Mouse (Mus musculus) forebrain, embryonic 10.5 days (tissue): ENCODE measurements around the gene Zbtb16. TPM values are rescaled to one million over a fixed set of nuclear protein-coding genes. Genes with fewer than 3 reads are reported as not detected.

Experiments used
- DNase-seq: peaks from one replicate; pipeline ENCODE4 v3.0.0-alpha.2; 2017; ENCODE audit warnings: low spot score; ENCODE audit errors: extremely low spot score
- H3K27ac ChIP-seq: fragments of 300-500 bp; sonication (generic); 2 replicates; pipeline ENCODE4 v1.5.1; 2016; ENCODE audit warnings: mild to moderate bottlenecking
- H3K27me3 ChIP-seq: fragments of 300-500 bp; sonication (generic); 2 replicates; pipeline ENCODE4 v1.6.1; 2016; ENCODE audit warnings: mild to moderate bottlenecking; ENCODE audit not compliant: poor library complexity, severe bottlenecking
- H3K36me3 ChIP-seq: fragments of 300-500 bp; sonication (generic); replicated peaks from 2 replicates; pipeline ENCODE4 v1.6.1; 2016; ENCODE audit warnings: mild to moderate bottlenecking, moderate library complexity
- H3K4me1 ChIP-seq: fragments of 300-500 bp; sonication (generic); 2 replicates; pipeline ENCODE4 v1.6.1; 2016
- H3K4me3 ChIP-seq: fragments of 300-500 bp; sonication (generic); 2 replicates; pipeline ENCODE4 v1.5.1; 2016; ENCODE audit warnings: mild to moderate bottlenecking, moderate library complexity
- H3K9me3 ChIP-seq: fragments of 300-500 bp; sonication (generic); 2 replicates; pipeline ENCODE4 v1.6.1; 2016; ENCODE audit warnings: mild to moderate bottlenecking, moderate library complexity
- WGBS: fragments of 180-500 bp; shearing (Covaris S2); methylation state at CpG from one replicate; pipeline ENCODE4 v1.1.7; 2016; 5-methylcytosine and 5-hydroxymethylcytosine counted together
- polyA plus RNA-seq: library from polyadenylated mRNA; unstranded; fragments of >200 nt; fragmentation: Nextera tagmentation; extraction: Ambion mirVana; gene quantifications from 2 replicates; pipeline ENCODE4 v1.2.1, GENCODE M21; 2016

The Zbtb16 gene
- polyA plus RNA-seq, 1 experiment from 2014 or later: 27.0 TPM

DNA sequence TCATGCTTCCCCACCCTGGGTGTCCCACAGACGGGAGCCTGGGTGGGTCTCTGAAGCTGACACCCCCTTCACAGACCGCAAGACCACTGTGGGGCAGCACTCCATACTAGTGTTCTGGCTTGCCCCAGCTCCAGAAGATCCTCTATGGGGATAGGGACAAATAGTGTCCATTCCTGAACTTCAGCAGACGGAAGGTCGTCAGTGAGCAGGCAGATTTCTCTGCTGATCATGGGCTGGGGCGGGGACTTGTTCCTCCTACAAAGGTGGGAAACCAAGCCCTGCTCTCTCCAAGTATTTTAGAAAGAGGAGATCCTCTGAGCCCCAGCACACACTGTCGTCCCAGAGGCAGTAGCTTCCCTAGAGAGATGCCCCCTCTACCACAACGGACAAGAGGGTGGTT, 142.3 kb downstream of the Zbtb16 start:
- 45% methylated on average over 7 of the region's 7 CpGs for WGBS
- Histone ChIP-seq H3K9me3 (no peaks in the 10 kb centered on the region), H3K27ac (peak overlapping the region; percentile 90), H3K4me1 (peaks cover 82% of the 10 kb centered on the region), H3K36me3 (peaks cover 8% of the 10 kb centered on the region; the same call in 1 of the 2 replicates), H3K4me3 (no peak overlapping the region), H3K27me3 (no peaks in the 10 kb centered on the region)
- DNase-seq: no peak

DNA sequence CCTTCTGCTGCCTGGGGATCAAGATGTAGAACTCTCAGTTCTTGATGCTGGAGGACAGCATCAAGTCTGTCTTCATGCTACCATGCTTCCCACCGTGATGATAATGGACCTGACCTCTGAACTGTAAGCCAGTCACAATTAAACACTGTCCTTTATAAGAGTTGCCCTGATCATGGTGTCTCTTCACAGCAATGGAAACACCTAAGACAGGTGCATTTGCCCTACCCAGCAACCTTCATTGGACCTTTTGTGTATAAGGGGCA, 146.4 kb downstream of the Zbtb16 start:
- DNase-seq: no peak
- H3K27me3 ChIP-seq: no peaks in the 10 kb centered on the region
- H3K4me3 ChIP-seq: no peak overlapping the region
- 80% methylated on average over 1 of the region's 1 CpGs for WGBS
- H3K9me3 ChIP-seq: no peaks in the 10 kb centered on the region
- H3K27ac ChIP-seq: 0 out of 2 replicates have a peak overlapping the region, but pooled peaks have one; percentile 25
- 0 out of 2 replicates have a peak, but pooled peaks cover 5% of the 10 kb centered on the region for H3K36me3 ChIP-seq
- peaks cover 73% of the 10 kb centered on the region for H3K4me1 ChIP-seq

DNA sequence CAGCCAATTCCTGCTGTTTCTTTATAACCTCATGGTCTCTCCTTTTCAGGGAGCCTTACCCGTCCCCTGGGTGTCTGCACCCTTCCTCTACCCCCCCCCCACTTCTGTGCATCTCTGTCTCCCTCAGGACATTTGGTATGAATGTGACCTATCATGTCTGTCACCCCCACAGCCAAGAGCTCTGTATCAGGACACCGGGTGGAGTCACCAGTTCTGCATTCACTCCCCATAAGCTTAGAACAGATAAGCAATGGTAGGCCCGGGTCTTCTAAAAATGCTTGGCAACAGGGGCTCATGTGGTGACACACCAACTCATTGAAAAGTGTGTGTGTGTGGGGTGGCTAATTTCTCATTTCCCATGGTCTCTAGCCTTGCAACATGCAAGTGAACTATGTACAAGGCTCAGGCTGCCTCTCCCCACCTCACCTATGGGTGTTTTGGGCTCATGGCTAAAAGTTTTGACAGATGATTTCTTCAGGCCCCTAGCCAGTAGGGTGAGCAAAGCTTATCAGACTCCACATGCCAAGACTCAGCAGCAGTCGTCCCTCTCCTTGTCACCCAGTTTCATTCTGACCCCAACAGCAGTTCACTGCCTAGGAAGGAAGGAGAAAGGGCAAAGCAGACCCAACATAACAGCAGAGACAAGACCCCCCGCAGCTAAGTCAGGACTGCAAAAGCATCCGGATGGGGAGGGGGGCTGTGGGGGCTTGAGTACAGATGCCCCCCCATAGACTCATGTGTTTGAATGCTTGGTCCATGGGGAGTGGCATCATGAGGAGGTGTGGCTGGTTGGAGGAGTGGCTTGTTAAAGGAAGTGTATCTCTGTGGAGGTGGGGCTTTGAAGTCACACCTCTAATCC, 146.9 kb downstream of the Zbtb16 start:
- Histone ChIP-seq H3K36me3 (peaks cover 7% of the 10 kb centered on the region; the same call in 1 of the 2 replicates), H3K27me3 (no peaks in the 10 kb centered on the region), H3K27ac (peak overlapping the region; percentile 69; the same call in 1 of the 2 replicates), H3K9me3 (no peaks in the 10 kb centered on the region), H3K4me3 (no peak overlapping the region), H3K4me1 (peaks cover 73% of the 10 kb centered on the region)
- no peak for DNase-seq
- WGBS: 83% methylated on average over 6 of the region's 6 CpGs

DNA sequence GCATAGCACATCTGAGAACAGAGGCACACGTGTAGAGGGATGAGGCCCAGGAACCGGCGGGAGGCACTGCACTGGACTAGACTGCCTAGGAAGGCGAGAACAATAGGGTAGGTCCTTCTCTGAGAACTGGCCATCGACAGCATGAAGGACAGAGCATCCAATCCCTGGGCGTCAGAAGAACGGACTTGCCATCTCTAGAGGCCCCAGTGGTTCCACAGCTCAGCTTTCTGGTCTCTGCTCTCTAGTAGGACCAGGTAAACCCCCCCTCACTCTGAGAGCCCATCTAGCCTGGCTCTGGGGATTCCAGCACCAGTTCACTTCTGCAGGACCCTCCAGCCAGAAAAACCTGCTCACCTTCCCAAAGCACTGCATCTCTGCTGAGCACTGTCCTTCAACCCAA, 148.1 kb downstream of the Zbtb16 start:
- Histone ChIP-seq H3K36me3 (peaks cover 12% of the 10 kb centered on the region; the same call in 1 of the 2 replicates), H3K9me3 (no peaks in the 10 kb centered on the region), H3K27me3 (no peaks in the 10 kb centered on the region), H3K27ac (peak overlapping the region; percentile 69), H3K4me1 (peaks cover 69% of the 10 kb centered on the region), H3K4me3 (no peak overlapping the region)
- DNase-seq: no peak
- WGBS: 89% methylated on average over 7 of the region's 7 CpGs

DNA sequence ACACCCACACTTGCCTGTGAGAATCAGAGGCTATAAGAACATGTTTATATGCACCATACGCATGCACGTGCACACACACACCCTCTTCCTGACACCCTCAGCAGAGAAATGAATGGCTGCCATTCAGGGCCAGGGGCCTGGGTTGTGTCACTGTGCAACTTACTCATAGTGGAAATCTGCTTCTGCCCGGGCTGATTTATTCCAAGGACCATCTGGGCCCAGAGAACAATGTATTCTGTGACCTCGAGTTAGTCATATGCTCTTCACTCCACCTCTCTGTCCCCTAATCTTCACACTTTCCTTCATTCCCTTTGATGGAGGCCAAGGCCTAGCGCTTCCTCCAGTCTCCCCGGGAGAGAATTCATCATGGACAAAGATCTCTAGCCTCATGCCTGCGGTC, 150.3 kb downstream of the Zbtb16 start:
- WGBS: 85% methylated on average over 7 of the region's 7 CpGs
- DNase-seq: no peak
- H3K27me3 ChIP-seq: no peaks in the 10 kb centered on the region
- H3K9me3 ChIP-seq: no peaks in the 10 kb centered on the region
- peak overlapping the region; percentile 62; the same call in 1 of the 2 replicates for H3K27ac ChIP-seq
- peaks cover 26% of the 10 kb centered on the region for H3K36me3 ChIP-seq
- H3K4me1 ChIP-seq: peaks cover 62% of the 10 kb centered on the region
- H3K4me3 ChIP-seq: no peak overlapping the region

DNA sequence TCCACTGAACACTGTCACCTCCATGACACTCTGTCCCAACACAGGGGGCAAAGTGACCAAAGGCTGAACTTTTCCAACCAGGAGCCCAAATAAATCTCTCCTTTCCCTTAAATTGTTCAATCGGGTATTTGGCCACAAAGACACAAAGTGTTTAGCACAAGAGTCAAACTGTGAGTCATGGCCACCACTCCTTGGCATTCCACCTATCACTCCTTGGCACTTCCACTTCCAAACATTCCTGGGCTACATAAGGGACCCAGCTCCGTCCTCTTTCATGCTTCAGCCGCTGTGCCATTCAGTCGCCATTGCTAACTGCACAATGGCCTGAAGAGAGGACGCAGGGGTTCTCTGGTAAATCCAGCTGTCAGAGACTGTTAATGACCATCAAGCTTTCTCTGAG, 151.9 kb downstream of the Zbtb16 start:
- Histone ChIP-seq H3K27ac (peak overlapping the region; percentile 62), H3K4me1 (peaks cover 64% of the 10 kb centered on the region), H3K9me3 (no peaks in the 10 kb centered on the region), H3K27me3 (peaks cover 2% of the 10 kb centered on the region; the same call in 1 of the 2 replicates), H3K36me3 (peaks cover 27% of the 10 kb centered on the region), H3K4me3 (no peak overlapping the region)
- DNase-seq: no peak
- WGBS: 81% methylated on average over 5 of the region's 5 CpGs

DNA sequence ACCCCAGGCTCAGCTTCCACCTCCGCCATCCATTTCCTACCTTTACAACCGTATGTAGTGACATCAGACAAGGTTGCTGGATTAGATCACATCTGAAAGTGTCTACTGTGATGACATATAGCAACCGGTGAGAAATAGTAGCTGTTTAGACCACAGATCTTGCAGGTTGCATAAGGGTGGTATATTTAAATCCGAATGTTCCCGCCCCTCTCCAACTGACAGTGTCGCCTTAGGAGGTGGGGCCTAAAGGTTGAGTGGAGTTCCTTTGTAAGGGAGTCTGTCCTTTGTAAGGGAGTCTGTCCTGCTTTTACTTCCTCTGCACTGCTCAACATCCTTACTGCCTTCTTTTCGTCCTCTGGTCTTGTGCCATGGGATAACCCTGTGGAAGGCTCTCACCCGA, 154.8 kb downstream of the Zbtb16 start:
- Histone ChIP-seq H3K27me3 (peaks cover 10% of the 10 kb centered on the region), H3K9me3 (no peaks in the 10 kb centered on the region), H3K36me3 (peaks cover 26% of the 10 kb centered on the region), H3K4me1 (peaks cover 73% of the 10 kb centered on the region), H3K27ac (no peak overlapping the region), H3K4me3 (no peak overlapping the region)
- DNase-seq: no peak
- WGBS: 89% methylated on average over 8 of the region's 8 CpGs

DNA sequence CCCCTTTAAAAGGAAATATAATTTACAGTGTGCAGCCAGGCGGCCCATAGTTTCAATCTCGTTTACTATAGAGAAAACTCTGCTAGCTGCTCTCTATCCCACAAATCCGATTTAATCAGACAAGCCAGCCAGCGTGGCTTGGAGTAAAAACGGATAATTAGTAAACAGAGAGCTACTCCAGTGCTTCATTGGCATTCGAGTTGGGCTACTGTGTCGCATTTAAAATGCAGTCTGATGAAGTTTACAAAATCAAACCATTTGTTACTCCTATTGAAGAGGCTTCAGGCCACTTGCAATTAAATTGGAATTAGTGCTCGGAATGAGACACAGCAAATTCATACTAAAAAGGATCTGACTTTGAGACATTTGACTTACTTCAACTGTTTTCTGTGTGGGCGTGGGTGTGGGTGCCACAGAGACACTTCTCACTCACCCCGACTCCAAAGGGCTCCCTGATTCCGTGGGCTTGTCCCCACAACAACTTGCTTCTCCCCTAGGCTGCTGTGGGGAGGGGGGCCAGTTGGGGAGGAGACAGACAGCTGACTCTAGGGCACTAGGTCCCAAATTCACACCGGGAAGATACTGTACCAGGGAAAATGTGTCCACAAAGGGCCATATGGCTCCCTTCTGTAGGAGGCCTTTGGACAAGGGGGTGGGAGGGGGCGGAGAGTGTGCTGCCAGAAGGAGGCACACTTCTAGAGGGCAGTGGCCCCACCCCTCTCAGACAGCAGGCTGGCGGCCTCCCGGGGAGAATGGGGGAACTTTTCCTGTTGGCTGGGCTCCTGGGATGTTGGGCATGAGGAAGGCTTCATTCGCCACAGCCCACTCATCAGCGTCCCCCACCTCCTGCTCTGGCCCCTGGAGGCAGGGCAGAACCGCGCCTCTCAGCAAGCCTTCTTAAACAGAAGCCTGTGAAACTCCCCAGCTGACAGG, 157.3 kb downstream of the Zbtb16 start:
- peaks cover 73% of the 10 kb centered on the region for H3K4me1 ChIP-seq

DNA sequence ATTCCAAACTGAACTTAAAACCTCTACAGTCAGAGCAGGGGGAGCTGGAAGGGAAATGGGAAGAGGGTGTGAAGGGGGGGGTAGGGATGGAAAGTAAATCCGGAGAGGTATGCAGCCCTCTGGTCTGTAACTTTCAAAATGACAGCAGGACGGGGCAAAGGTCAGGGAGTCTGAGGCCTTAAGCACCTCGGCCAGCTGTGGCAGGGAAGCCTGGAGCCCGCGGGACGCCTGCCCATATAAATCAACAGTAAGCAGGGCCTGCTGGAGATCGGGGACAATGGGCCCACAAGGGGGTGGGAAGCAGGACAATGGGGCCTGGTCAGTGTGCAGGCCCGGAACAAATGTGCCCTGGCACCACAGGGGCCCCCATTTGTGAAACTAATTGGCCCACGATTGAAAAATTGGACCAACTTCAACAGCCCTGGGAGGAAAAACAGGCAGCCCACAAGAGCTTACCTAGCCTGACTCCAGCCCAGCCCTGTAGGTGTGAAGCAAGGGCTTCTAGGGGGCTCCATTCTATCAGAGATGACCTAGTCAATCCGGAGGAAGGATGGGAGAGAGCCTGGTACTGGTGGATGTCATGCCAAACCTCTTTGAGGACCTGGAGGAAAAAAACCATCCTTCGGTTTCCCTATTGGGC, 160.8 kb downstream of the Zbtb16 start:
- peak; percentile 76 for DNase-seq
- Histone ChIP-seq H3K4me1 (peaks cover 87% of the 10 kb centered on the region), H3K27ac (peak overlapping the region; percentile 72), H3K4me3 (peak overlapping the region; percentile 9; the same call in 1 of the 2 replicates), H3K27me3 (peaks cover 13% of the 10 kb centered on the region), H3K36me3 (peaks cover 7% of the 10 kb centered on the region), H3K9me3 (no peaks in the 10 kb centered on the region)
- WGBS: 4% methylated on average over 11 of the region's 11 CpGs

More for the DNA sequence above, 157.3 kb downstream of the Zbtb16 start:
- H3K27ac ChIP-seq: peak overlapping the region; percentile 80
- no peaks in the 10 kb centered on the region for H3K9me3 ChIP-seq
- no peak for DNase-seq
- WGBS: 14% methylated on average over 19 of the region's 19 CpGs
- H3K36me3 ChIP-seq: peaks cover 17% of the 10 kb centered on the region
- H3K27me3 ChIP-seq: peaks cover 13% of the 10 kb centered on the region
- H3K4me3 ChIP-seq: peak overlapping the region; percentile 9; the same call in 1 of the 2 replicates

DNA sequence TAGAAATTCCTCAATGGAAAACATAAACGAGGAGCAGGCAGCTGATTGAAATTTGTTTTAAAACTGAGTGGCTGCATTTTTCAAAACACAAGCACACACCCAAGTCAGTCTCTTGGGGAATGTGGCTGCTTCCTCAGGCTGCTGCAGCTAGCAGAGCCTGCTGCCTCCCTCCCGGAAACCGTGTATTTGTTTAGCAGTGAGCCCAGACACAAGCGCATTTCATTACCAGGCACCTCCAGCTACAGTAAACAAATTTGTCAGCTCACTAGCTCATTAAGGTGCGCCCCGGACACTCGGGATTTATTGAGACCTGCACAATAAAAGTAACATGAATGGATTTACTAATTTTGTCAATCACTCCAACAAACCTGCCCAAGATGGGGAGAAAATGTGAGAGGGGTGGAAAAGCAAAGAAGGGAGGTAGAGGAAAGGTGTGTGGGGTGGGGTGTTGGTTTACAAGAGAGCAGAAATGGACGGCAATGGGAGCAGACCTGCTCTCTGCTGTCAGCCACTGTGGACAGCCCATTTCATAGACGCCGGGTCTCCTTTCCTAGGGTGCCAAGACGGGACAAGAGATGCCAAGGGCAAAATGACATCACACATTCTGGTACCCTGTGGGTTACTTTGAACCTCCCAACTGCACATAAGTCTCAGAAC, 161.5 kb downstream of the Zbtb16 start:
- H3K27me3 ChIP-seq: peaks cover 13% of the 10 kb centered on the region
- H3K4me1 ChIP-seq: peaks cover 90% of the 10 kb centered on the region
- no peak for DNase-seq
- peaks cover 8% of the 10 kb centered on the region; the same call in 1 of the 2 replicates for H3K36me3 ChIP-seq
- no peaks in the 10 kb centered on the region for H3K9me3 ChIP-seq
- H3K27ac ChIP-seq: peak overlapping the region; percentile 72
- H3K4me3 ChIP-seq: peak overlapping the region; percentile 9; the same call in 1 of the 2 replicates
- 5% methylated on average over 11 of the region's 11 CpGs for WGBS

DNA sequence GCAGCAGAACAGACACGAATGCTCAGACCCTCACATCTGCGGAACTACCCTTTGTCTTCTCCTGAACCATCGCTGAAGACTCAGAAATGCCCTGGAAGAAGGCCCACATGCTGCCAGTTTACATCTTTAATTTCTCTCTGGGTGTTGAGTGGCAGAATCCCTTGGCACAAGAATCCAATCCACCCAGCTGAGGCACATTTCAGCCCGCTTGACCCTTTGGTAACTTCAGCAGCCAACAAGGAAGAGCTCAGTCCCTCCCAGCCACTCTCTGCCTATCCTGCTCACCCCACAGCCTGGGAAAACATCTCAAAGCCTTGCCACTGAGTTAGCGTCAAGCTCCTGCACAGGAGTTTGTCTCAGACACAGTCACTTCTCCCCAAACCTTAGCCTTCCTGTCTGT, 162.2 kb downstream of the Zbtb16 start:
- Histone ChIP-seq H3K9me3 (no peaks in the 10 kb centered on the region), H3K27me3 (peaks cover 7% of the 10 kb centered on the region), H3K27ac (peak overlapping the region; percentile 72), H3K4me3 (no peak overlapping the region), H3K36me3 (peaks cover 8% of the 10 kb centered on the region; the same call in 1 of the 2 replicates), H3K4me1 (peaks cover 89% of the 10 kb centered on the region)
- no peak for DNase-seq
- WGBS: 35% methylated on average over 5 of the region's 5 CpGs

DNA sequence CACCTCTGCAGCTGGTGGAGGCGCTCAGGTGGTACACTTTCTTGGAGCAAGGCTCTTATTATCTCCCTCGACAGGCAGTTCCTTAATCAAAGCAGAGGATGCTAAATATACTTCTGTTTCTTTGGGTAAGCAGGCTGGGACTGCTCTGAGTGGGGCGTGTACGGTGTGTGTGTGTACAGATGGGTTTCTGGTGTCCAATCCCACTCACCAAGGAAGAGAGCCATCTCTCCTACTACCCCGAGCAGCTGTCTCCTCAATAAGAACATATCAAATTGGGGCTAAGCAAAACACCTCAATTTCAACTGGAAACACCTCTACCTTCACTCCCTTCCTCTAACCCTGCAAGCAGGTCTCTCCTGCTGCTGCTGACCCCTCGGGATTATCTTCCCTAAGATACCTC, 162.8 kb downstream of the Zbtb16 start:
- H3K27me3 ChIP-seq: peaks cover 7% of the 10 kb centered on the region; the same call in 1 of the 2 replicates
- WGBS: 69% methylated on average over 6 of the region's 6 CpGs
- H3K27ac ChIP-seq: peak overlapping the region; percentile 72
- no peak overlapping the region for H3K4me3 ChIP-seq
- DNase-seq: no peak
- H3K36me3 ChIP-seq: peaks cover 8% of the 10 kb centered on the region; the same call in 1 of the 2 replicates
- H3K9me3 ChIP-seq: no peaks in the 10 kb centered on the region
- peaks cover 89% of the 10 kb centered on the region for H3K4me1 ChIP-seq
